Mouse (Mus musculus) bone marrow, adult 2 months (tissue): ENCODE results near the gene Smtnl2.

Source experiments
- CTCF ChIP-seq: fragments of 200-500 bp; IDR thresholded peaks from 2 replicates; pipeline ENCODE4 v1.5.1; 2011; ENCODE audit warnings: low read length, control low read depth; ENCODE audit not compliant: control insufficient read depth, insufficient read depth
- POLR2A ChIP-seq: fragments of 200-500 bp; IDR thresholded peaks from 2 replicates; pipeline ENCODE4 v1.6.1; 2011; ENCODE audit warnings: low read depth, mild to moderate bottlenecking, control low read depth, low read length, borderline replicate concordance; ENCODE audit not compliant: control insufficient read depth

GRCm38 (mm10) chr11:72434963-72435693 is 23.6 kb upstream of the Smtnl2 start, which contains the start of gene Ggt6:
- TF ChIP-seq CTCF (no peak), POLR2A (no peak)
